8 mouse cellular contexts compared by ENCODE assay signal in the genomic region with DNA sequence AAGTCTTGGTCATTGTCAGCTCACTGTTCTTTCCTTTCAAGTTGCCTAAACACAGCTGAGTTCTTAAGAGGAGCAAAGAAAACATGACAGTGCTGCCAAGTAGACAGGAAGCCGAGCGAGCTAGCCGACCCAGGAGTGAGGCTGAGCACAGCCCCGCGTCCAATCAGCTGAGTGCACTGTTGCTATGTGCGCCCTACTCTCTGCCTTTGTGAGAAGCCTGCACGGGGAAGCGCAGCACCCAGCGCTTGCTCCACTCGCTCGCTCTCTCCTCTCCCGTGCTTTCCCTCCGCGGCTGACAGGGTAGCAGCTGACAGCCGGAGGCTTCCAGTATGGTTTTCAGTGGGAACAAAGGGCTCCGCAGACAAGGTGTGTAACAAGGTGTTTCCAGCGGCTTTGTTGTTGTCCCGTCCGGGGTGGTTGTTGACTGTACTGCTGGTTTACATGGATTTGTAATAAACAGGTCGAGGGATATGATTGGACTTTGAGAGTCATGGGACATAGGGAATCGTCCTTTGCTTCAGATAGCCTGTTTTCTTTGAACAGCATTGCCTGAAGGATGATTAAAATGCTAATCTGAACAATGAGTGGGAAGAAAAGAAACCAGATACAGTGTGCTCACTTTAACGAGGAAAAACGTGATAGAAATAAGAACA. TPM values are rescaled to one million over a fixed set of nuclear protein-coding genes. Genes with fewer than 3 reads are reported as not detected.
DNase-seq lines count a peak whose midpoint lies in the region; ATAC-seq and TF ChIP-seq lines count a peak whose summit lies in the region.

No protein-coding gene starts in this region.

- H3K9ac ChIP-seq in intestine, postnatal 0 days (ENCODE audit: low read depth, low read length) = peak overlapping the region; percentile 52

- TF ChIP-seq CTCF in intestine, postnatal 0 days (IDR thresholded peaks at IDR 0.05; ENCODE audit: low read depth) = no peak

- no peaks in the 10 kb centered on the region for H3K9me3 ChIP-seq in intestine, postnatal 0 days (ENCODE audit: control insufficient read depth)
- H3K9me3 ChIP-seq in midbrain, embryonic 10.5 days (replicated peaks) = no peaks in the 10 kb centered on the region

- DNase-seq in adrenal gland, adult 8-10 months = peak; percentile 92
- peak; percentile 75 for DNase-seq in embryo, embryonic 11.5 days (ENCODE audit: low read depth, low spot score)
- peak; percentile 91 for DNase-seq in left cerebral cortex, postnatal 36 days (ENCODE audit: low spot score in 2 of 2)
- DNase-seq in midbrain, embryonic 10.5 days (ENCODE audit: low spot score) = peak; percentile 87
- DNase-seq in right cerebral cortex, postnatal 36 days (ENCODE audit: low spot score in 2 of 2) = peak; percentile 90 to 94
- DNase-seq in urinary bladder, postnatal 4 days (ENCODE audit: low spot score in 2 of 2) = peak; percentile 82

- peak; percentile 99 for ATAC-seq in granulocyte monocyte progenitor cell, adult 5-6 weeks (replicated peaks; ENCODE audit: poor library complexity, severe bottlenecking)
- peak; percentile 99 for ATAC-seq in intestine, postnatal 0 days

- under 1% methylated on average over 23 of the region's 23 CpGs for WGBS in intestine, postnatal 0 days
- under 1% methylated on average over 23 of the region's 23 CpGs for WGBS in midbrain, embryonic 10.5 days

- peak overlapping the region; percentile 74 for H3K27ac ChIP-seq in intestine, postnatal 0 days (ENCODE audit: low read depth, low read length)
- H3K27ac ChIP-seq in midbrain, embryonic 10.5 days (replicated peaks) = peak overlapping the region; percentile 87

- intact Hi-C loops in left cerebral cortex, postnatal 36 days (cut with DNase I) = loop anchor here (2.0 kb wide), 1 partner anchor 23 kb away; a partner anchor contains a TSS

- H3K27me3 ChIP-seq in intestine, postnatal 0 days (replicated peaks; ENCODE audit: control insufficient read depth, insufficient read depth, low read length) = no peaks in the 10 kb centered on the region
- no peaks in the 10 kb centered on the region for H3K27me3 ChIP-seq in midbrain, embryonic 10.5 days (ENCODE audit: low read depth, poor library complexity, severe bottlenecking)

- no peaks in the 10 kb centered on the region for H3K36me3 ChIP-seq in intestine, postnatal 0 days (ENCODE audit: control insufficient read depth, insufficient read depth)
- H3K36me3 ChIP-seq in midbrain, embryonic 10.5 days = no peaks in the 10 kb centered on the region

- peak overlapping the region; percentile 47 for H3K4me3 ChIP-seq in intestine, postnatal 0 days (ENCODE audit: low read depth, low read length)
- peak overlapping the region; percentile 61 for H3K4me3 ChIP-seq in midbrain, embryonic 10.5 days

- H3K4me2 ChIP-seq in intestine, postnatal 0 days (replicated peaks; ENCODE audit: low read depth) = peak overlapping the region; percentile 70

- H3K4me1 ChIP-seq in intestine, postnatal 0 days (replicated peaks; ENCODE audit: control insufficient read depth, insufficient read depth, low read length) = peaks cover 5% of the 10 kb centered on the region; the same call in 1 of the 2 replicates
- H3K4me1 ChIP-seq in midbrain, embryonic 10.5 days = peaks cover 37% of the 10 kb centered on the region

RNA-seq across cellular contexts. Expression of a gene that starts 23.4 kb away (rescaled TPM):
- total RNA-seq in adrenal gland, adult 8-10 months (2022) = 100 to 1,000 TPM in 2 of 4 experiments, 10 to 100 TPM in 2; 90.3 to 132 (median 108) TPM
- 8.8 and 9.2 TPM in 2 replicates for total RNA-seq in granulocyte monocyte progenitor cell, adult 5-6 weeks (2014; fragmentation: Nextera tagmentation)
- 9.4 and 13.5 TPM in 2 replicates for total RNA-seq in granulocyte monocyte progenitor cell, adult 5-6 weeks (2017)
- polyA plus RNA-seq in intestine, postnatal 0 days (2015; fragmentation: Nextera tagmentation; extraction: Ambion mirVana) = 5.1 and 5.7 TPM in 2 replicates
- 10 to 100 TPM; 33.1 to 41.7 TPM for total RNA-seq in left cerebral cortex, postnatal 36 days (2021)
- 7.7 and 13.2 TPM in 2 replicates for polyA plus RNA-seq in midbrain, embryonic 10.5 days (2016; fragmentation: Nextera tagmentation; extraction: Ambion mirVana)

Comparison
In these comparisons a context has a peak if more than half of its experiments do, and no peak if none do; other contexts are left out.
1. Peak in every context shown above with its lines: DNase-seq, ATAC-seq, H3K4me3 ChIP-seq and H3K27ac ChIP-seq.